10 mouse cellular contexts compared by ENCODE assay signal in genomic region chr11:96198642-96199041, GRCm38 (mm10). TPM values are rescaled to one million over a fixed set of nuclear protein-coding genes. Genes with fewer than 3 reads are reported as not detected.
DNase-seq lines count a peak whose midpoint lies in the region; ATAC-seq and TF ChIP-seq lines count a peak whose summit lies in the region.
"Had no signal": no experiment of that assay in that cellular context is flagged by ENCODE, and none has a peak within 500 bp of the region (broad histone marks: within the 10 kb centered on the region; RNA-seq: fewer than 3 reads in every experiment).

No protein-coding gene starts in this region.

- no peaks in the 10 kb centered on the region for H3K36me3 ChIP-seq in heart, postnatal 0 days (replicated peaks; ENCODE audit: control insufficient read depth, insufficient read depth, low read length)
- H3K36me3 ChIP-seq in heart, embryonic 12.5 days = no peaks in the 10 kb centered on the region
- H3K36me3 ChIP-seq in midbrain, embryonic 14.5 days (ENCODE audit: control insufficient read depth, insufficient read depth, low read length) = no peaks in the 10 kb centered on the region
- no peaks in the 10 kb centered on the region for H3K36me3 ChIP-seq in midbrain, embryonic 13.5 days
- H3K36me3 ChIP-seq: heart, embryonic 15.5 days had no signal

- H3K9me3 ChIP-seq in heart, postnatal 0 days (replicated peaks; ENCODE audit: control insufficient read depth, low read length) = no peaks in the 10 kb centered on the region
- H3K9me3 ChIP-seq in heart, embryonic 12.5 days (replicated peaks) = no peaks in the 10 kb centered on the region
- H3K9me3 ChIP-seq in midbrain, embryonic 14.5 days (ENCODE audit: control insufficient read depth, low read length) = no peaks in the 10 kb centered on the region
- H3K9me3 ChIP-seq in midbrain, embryonic 13.5 days = no peaks in the 10 kb centered on the region
- H3K9me3 ChIP-seq: heart, embryonic 15.5 days had no signal

- DNase-seq in heart, postnatal 0 days (ENCODE audit: low spot score) = no peak
- DNase-seq in midbrain, embryonic 14.5 days = peak; percentile 74
- peak; percentile 34 for DNase-seq in c-Kit-positive CD71-negative TER-119-negative erythroid progenitor cells, embryonic 14.5 days (ENCODE audit: low read depth)
- peak; percentile 66 for DNase-seq in naive thymus-derived CD4-positive, alpha-beta T cell, adult 2 months (ENCODE audit: low read depth)
- DNase-seq in frontal cortex, postnatal 36 days (ENCODE audit: low spot score in 2 of 2) = no peak
- DNase-seq in frontal cortex, adult 2 months (ENCODE audit: extremely low spot score in 1 of 2, low spot score in 1 of 2) = no peak

- H3K4me1 ChIP-seq in heart, postnatal 0 days (ENCODE audit: control insufficient read depth, insufficient read depth) = no peaks in the 10 kb centered on the region
- peaks cover 6% of the 10 kb centered on the region; the same call in 1 of the 2 replicates for H3K4me1 ChIP-seq in heart, embryonic 12.5 days (replicated peaks)
- H3K4me1 ChIP-seq in midbrain, embryonic 14.5 days (ENCODE audit: control insufficient read depth, insufficient read depth, low read length) = no peaks in the 10 kb centered on the region
- peaks cover 4% of the 10 kb centered on the region; the same call in 1 of the 2 replicates for H3K4me1 ChIP-seq in midbrain, embryonic 13.5 days (replicated peaks)

- H3K27me3 ChIP-seq in heart, postnatal 0 days (ENCODE audit: control insufficient read depth, insufficient read depth, low read length) = peaks cover 100% of the 10 kb centered on the region
- H3K27me3 ChIP-seq in heart, embryonic 12.5 days (replicated peaks) = peaks cover 99% of the 10 kb centered on the region
- H3K27me3 ChIP-seq in midbrain, embryonic 14.5 days (ENCODE audit: control insufficient read depth, insufficient read depth, low read length) = peaks cover 100% of the 10 kb centered on the region
- peaks cover 100% of the 10 kb centered on the region for H3K27me3 ChIP-seq in midbrain, embryonic 13.5 days

- H3K9ac ChIP-seq in heart, postnatal 0 days (replicated peaks; ENCODE audit: low read depth, low read length) = no peak overlapping the region
- no peak overlapping the region for H3K9ac ChIP-seq in heart, embryonic 12.5 days
- no peak overlapping the region for H3K9ac ChIP-seq in midbrain, embryonic 14.5 days (replicated peaks; ENCODE audit: low read length)
- H3K9ac ChIP-seq in midbrain, embryonic 13.5 days (replicated peaks) = no peak overlapping the region
- H3K9ac ChIP-seq: heart, embryonic 15.5 days had no signal

- no peak for TF ChIP-seq EP300 in heart, postnatal 0 days (IDR thresholded peaks at IDR 0.05; ENCODE audit: low read depth)

- no peak overlapping the region for H3K27ac ChIP-seq in heart, postnatal 0 days (ENCODE audit: low read depth)
- no peak overlapping the region for H3K27ac ChIP-seq in heart, embryonic 12.5 days (ENCODE audit: poor library complexity, severe bottlenecking)
- no peak overlapping the region for H3K27ac ChIP-seq in midbrain, embryonic 14.5 days (replicated peaks; ENCODE audit: low read depth, low read length)
- H3K27ac ChIP-seq in midbrain, embryonic 13.5 days = no peak overlapping the region
- H3K27ac ChIP-seq: heart, embryonic 15.5 days had no signal

- no peak overlapping the region for H3K4me3 ChIP-seq in heart, postnatal 0 days (ENCODE audit: low read depth, low read length)
- no peak overlapping the region for H3K4me3 ChIP-seq in heart, embryonic 12.5 days
- no peak overlapping the region for H3K4me3 ChIP-seq in midbrain, embryonic 14.5 days (replicated peaks; ENCODE audit: low read depth, low read length)
- no peak overlapping the region for H3K4me3 ChIP-seq in midbrain, embryonic 13.5 days (replicated peaks)
- H3K4me3 ChIP-seq: heart, embryonic 15.5 days had no signal

- ATAC-seq in heart, postnatal 0 days (ENCODE audit: insufficient read depth, low read depth) = no peak
- no peak for ATAC-seq in heart, embryonic 12.5 days (ENCODE audit: insufficient number of reproducible peaks, low FRiP score)
- ATAC-seq in midbrain, embryonic 14.5 days (ENCODE audit: low FRiP score, low TSS enrichment) = no peak
- no peak for ATAC-seq in midbrain, embryonic 13.5 days

- WGBS in heart, postnatal 0 days = 2% methylated on average over 12 of the region's 12 CpGs
- WGBS in heart, embryonic 12.5 days = 1% methylated on average over 12 of the region's 12 CpGs
- 2% methylated on average over 12 of the region's 12 CpGs for WGBS in midbrain, embryonic 14.5 days
- 3% methylated on average over 12 of the region's 12 CpGs for WGBS in midbrain, embryonic 13.5 days

- H3K4me2 ChIP-seq in heart, postnatal 0 days (ENCODE audit: low read depth, low read length) = no peak overlapping the region
- no peak overlapping the region for H3K4me2 ChIP-seq in heart, embryonic 12.5 days
- no peak overlapping the region for H3K4me2 ChIP-seq in midbrain, embryonic 14.5 days (ENCODE audit: low read length)
- H3K4me2 ChIP-seq in midbrain, embryonic 13.5 days (replicated peaks) = no peak overlapping the region
- H3K4me2 ChIP-seq: heart, embryonic 15.5 days had no signal

- peak; percentile 31; the same call in 1 of the 2 replicates for TF ChIP-seq CTCF in heart, postnatal 0 days (IDR thresholded peaks at IDR 0.05; ENCODE audit: low read depth)

RNA-seq across cellular contexts. Expression of gene Hoxb13, which starts 4.5 kb away (rescaled TPM):
- total RNA-seq in heart, postnatal 0 days (2014; rRNA removed; ENCODE audit: low replicate concordance) = not detected in 2 replicates
- not detected in 2 replicates for polyA plus RNA-seq in heart, postnatal 0 days (2015; fragmentation: Nextera tagmentation; extraction: Ambion mirVana)
- polyA plus RNA-seq in heart, embryonic 12.5 days (2016; fragmentation: Nextera tagmentation; extraction: Ambion mirVana) = not detected in 2 replicates
- polyA plus RNA-seq in midbrain, embryonic 14.5 days (2014; fragmentation: Nextera tagmentation; extraction: Ambion mirVana) = not detected in 2 replicates
- polyA plus RNA-seq in midbrain, embryonic 13.5 days (2015; fragmentation: Nextera tagmentation; extraction: Ambion mirVana) = not detected in 2 replicates
- polyA plus RNA-seq in frontal cortex, adult 2 months (2012; rRNA removed) = not detected in 2 replicates
- total RNA-seq: adrenal gland, adult 18-20 months had no signal
- polyA plus RNA-seq: heart, embryonic 15.5 days had no signal

Comparison
In these comparisons a context has a peak if more than half of its experiments do, and no peak if none do; other contexts are left out.
1. DNase-seq: peak in midbrain, embryonic 14.5 days (single experiment), c-Kit-positive CD71-negative TER-119-negative erythroid progenitor cells, embryonic 14.5 days (single experiment) and naive thymus-derived CD4-positive, alpha-beta T cell, adult 2 months (single experiment); none in heart, postnatal 0 days (single experiment), frontal cortex, postnatal 36 days (0 of 2) and frontal cortex, adult 2 months (0 of 2).